Mouse (Mus musculus): ENCODE results near the gene Nod2.

DNA sequence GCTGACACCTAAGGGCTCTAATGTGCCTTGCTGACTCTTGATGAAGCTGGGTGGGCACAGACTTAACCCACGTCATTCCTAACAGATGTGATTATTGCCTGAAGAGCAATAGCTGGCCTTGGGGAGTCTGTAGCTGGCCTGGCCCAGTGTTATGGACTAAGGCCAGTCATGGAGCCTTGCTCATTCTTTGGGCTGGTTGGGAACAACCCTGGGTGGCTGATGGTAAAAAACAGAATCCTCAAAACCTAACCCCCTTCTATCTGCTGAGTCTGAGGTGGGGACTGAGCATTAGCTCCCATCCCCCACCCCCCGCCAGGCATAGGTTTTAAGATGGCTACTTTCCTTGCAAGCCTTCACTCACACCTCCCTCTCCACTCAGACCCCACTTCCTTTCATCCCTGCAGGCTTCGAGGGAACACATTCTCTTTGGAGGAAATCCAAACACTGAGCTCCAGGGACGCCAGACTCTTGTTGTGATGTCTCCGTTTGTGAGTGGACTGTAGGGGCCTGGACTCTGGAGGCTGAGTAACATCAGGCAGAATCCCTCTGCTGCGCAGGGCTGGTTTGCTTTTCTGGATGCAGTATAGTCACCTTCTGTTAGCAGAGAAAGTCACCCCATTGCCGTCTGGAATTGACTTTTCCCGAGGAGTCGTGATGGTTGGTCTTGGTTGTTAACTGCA, 39.3 kb downstream of the Nod2 start:
- TF ChIP-seq CTCF (IDR thresholded peaks at IDR 0.05; ENCODE audit: borderline replicate concordance, insufficient read depth, low read length) (no peak), POLR2A (IDR thresholded peaks at IDR 0.05; ENCODE audit: low read depth, low read length) (no peak)
